Mouse (Mus musculus): ENCODE measurements around the gene Catip.
"Not testable (repeated sequence)": the region's sequence is repeated elsewhere in the genome, so short reads cannot be mapped to it uniquely, and the experiment has no call there.

The Catip gene

DNA sequence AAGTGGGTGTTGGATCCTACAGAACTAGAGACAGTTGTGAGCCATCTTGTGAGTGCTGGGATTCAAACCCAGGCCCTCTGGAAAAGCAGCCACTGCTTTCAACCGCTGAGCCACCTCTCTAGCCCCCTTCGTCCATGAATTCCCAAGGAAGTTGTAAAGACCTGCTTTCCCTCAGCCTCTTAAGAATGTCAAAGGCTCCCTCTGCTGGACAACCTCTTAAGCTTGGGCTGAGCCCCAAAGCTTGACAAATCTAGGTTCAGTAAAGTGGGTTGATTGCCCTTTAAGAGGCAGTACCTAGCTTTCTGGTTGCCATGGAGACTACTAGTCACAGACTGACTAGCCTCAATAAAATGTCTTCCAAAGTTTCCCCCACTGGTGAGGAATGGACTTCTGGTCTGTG, at the start of gene Catip:
Gene Catip, plus strand, starts transcription at position 297 of the 400 bp plus-strand sequence.
- peak; percentile 96 for DNase-seq (ENCODE audit: extremely low spot score, low read depth, low spot score)

DNA sequence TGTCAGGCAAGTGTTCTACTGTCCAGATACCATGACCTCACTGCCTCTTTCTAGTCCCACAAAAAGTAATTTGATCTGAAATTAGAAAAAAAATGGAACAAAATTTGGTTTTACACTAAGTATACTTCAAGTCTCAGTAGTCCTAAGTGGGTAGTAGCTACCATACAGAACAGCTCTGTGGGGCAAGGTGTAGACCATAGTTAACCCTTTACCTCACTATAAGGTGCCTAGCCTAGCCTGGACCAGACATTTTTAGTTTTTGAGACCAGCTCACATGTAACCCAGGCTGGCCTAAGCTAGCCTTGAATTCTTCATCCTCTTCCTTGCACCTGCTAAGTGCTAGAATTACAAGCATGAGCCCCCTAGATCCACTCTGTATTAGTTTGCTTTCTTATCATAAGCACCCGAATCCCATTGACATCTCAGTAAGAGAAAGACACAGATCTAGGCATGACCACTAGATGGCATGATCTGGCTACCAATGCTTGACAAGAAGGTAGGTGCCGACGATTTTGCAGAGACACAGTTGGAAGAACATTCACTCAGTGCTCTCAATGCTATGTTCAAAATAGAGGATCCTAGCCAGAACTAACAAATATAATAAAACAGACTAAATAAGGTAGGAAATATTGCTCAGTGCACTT, 48.7 kb upstream of the Catip start:
- peak; percentile 61 for DNase-seq (ENCODE audit: extremely low spot score, low read depth, low spot score)

DNA sequence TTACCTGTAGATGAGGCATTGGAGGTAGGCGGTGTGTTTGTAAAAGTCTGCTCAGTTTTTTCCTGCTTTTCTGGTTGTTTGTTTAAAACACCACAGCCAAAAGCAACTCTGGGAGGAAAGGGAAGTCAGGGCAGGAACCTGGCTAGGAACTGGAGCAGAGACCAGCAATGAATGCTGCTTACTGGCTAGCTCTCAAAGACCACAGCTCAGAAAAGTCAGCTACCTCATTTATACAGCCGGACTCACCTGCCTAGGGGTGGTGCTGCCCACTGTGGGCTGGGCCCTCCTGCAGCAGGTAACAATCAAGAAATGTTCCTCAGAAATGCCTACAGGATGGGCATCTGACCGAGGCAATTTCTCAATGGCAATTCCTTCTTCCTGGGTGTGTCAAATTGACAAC, 47.1 kb upstream of the Catip start:
- no peak for DNase-seq (ENCODE audit: extremely low spot score, low read depth, low spot score)

DNA sequence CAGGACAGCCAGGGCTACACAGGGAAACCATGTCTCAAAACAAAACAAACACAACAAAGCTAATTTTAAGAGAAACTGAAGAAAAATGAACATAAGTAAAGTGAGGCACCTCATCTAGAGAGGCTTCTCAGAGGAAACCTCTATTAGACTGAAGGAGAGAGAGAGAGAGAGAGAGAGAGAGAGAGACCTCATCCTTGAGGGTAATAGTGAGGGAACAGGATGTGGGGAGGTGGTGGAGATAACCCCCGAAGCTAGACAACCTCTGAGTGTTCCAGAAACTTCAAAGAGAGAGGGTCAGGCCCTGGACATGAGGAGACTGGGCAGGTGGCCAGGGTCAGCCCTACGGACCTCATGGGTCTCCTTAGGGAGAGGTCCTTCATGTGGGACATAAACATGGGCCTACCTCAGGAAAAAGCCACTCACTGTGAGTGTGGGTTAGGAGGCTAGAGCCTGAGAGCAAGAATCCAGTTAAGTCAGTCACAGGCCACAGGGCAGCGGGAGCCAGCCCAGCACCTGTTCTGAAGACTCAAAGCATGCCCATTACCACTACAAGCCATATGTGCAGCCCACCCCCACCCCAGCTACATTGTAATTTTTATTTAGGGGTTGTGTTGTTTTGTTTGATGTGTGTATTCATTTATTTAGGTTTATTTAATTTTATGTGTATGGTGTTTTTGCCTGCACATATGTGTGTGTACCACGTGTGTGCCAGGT, 45.6 kb upstream of the Catip start:
- no peak for DNase-seq (ENCODE audit: extremely low spot score, low read depth, low spot score)

DNA sequence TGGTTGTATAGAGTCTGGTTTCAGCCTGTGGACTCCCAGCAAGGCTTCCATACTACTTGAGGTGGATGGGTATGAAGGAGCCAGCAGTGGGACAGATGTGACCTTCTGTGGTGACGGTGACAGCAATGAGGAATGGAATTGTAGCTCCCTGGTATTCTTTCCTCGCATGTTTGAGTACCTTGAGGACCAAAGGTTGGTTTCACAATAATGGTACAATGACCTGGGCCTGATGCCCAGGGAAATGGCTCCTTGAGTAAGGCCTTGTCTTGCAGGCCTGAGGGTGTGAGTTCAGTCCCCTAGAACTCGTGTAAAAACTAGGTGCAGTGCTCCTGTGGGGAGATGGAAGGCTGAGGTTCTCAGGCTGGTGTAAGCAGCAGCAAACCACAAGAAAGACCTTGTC, 43.2 kb upstream of the Catip start:
- no peak for DNase-seq (ENCODE audit: extremely low spot score, low read depth, low spot score)

DNA sequence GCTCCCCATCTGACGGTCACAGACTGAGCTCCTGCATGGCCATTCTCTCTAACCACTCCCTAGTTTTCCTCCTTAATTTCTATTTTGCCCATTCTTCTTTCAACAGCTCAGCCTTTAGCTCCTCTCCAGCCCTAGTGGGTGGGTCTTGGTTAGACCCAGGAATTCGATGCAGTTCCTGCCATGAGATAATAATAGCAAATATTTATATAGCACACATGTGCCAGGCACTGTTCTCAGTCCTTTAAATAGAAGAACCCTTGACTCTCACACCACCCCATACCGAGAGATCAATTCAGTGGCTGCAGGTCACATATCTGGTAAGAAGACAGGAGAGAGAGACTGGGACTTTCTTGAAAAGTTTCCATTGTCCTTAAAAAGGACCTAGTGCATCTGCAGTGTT, 40.5 kb upstream of the Catip start:
- DNase-seq (ENCODE audit: extremely low spot score, low read depth, low spot score) = no peak

DNA sequence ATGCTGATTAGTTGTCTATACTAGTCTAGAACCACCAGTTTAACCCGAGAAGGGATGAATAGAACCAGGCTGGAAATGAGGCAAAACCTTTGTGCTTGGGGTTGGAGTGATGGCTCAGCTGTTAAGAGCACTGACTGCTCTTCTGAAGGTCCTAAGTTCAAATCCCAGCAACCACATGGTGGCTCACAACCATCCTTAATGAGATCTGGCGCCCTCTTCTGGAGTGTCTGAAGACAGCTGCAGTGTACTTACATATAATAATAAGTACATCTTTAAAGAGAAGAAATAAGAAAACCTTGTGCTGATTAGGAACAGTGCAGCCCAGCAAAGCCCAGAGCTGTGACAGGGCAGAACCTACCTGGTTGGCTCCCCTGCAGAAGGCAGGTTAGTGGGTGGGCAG, 35.0 kb upstream of the Catip start:
- DNase-seq (ENCODE audit: extremely low spot score, low read depth, low spot score) = not testable (repeated sequence)

DNA sequence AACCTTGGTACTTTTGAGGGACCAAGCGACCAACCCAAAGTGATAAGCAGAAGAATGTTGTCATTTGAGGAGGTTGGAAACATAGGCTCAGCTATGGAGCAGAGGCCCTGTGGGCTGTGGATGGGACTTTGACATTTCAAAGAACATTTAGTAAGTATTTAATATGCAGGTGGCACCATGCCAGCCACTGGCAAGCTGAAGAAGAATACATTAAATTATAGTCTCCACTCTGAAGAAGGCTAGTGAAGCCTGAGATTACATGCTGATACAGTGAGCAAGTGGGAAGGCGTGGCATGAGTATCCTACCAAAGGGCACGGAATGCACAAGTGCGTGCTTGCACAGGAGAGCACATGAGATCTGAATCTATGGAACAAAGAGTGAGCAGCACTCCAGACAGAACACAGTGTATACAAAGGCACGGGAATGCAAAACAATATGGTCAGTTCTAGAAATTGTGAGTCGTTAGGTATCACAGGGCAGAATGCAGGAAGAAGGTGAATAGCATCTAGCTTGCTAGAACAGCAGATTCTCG, 31.9 kb upstream of the Catip start:
- no peak for DNase-seq (ENCODE audit: extremely low spot score, low read depth, low spot score)

DNA sequence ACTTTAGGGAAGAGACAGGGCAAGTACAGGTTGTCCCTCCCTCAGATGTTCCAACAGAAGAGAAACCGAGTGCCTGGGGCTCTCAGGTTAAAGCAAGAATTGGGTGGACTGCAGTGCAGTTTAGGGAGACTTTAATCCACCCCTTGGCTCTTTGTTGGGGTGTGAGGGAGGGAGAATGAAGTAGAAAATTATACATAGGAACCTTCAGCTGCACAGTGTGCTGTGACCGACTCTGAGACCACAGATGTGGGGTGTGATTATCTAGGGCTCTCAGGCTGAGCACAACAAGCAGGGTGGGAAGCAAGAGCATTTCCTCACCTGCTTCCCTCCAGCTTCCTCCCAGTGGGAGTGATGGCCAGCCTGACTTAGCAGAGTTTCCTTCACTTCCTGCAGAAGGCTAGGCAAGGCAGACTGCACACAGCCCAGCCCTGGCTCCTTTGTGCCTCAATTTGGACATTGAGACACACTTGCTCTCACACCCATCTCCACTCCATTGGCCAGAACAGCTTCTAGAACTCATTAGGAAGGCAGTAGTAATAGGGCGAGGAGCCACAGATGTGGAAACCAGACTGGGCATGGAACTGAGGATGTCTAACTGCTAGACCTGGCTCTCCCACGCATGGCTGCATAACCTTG, 30.7 kb upstream of the Catip start:
- no peak for DNase-seq (ENCODE audit: extremely low spot score, low read depth, low spot score)

DNA sequence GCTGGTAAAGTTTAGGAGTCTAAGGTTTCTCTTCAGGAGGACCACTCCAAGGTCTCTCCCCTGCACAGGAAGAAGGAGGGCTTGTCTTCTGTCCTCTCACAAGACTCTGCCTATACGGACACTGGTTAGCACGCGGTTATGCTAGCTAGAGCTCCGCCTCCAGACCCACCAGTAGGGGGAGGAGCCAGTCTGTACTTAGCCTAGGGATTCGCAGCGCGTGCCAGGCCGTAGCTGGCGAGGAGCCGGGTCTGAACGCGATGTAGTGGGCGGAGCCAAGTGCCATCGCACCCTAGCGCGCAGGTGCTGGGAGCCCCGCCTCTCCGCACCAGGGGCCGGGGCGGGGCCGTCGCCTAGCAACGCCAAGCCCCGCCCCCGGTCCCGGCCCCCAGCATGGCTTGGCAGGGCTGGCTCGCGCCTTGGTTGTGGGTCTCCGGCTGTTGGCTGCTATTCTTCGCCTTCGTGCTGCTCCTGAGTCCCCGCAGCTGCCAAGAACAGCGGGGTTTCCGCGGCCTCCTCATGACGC, 29.6 kb upstream of the Catip start:
- DNase-seq (ENCODE audit: extremely low spot score, low read depth, low spot score) = peak; percentile 87

DNA sequence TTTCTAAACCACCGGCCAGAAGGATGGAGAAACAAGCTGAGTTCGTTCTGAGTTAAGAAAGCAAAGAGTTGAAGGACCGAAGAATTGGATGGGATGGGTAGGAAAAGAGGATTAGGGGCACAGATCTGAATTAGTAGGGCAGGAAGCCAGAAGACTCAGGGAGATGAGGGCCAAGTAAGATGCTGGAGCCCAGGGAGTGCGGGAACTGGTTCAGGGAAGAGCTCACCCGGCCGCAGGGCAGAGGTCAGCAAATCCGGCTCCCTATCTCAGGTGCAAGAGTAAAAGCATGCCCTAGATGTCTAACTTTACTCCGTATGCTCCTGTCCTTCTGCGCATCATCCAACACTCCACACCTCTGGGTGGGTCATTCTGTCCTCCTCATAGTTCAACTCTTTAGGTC, 29.0 kb upstream of the Catip start:
- no peak for DNase-seq (ENCODE audit: extremely low spot score, low read depth, low spot score)

DNA sequence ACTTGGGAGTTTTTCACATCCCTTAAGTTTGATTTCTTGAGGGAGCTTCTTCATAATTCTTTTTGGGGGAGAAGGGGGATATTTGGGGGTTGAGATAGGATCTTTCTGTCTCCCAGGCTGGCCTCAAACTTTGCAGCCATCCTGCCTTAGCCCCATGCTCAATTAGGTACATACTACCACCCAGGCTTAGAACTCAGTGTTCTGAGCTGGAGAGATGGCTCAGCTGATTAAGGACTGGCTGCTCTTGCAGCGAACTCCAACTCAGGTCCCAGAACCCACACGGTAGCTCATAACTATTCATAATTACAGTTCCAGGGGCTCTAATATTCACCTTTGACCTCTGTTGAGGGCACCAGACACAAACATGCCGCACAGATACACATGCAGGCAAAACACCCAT, 27.3 kb upstream of the Catip start:
- no peak for DNase-seq (ENCODE audit: extremely low spot score, low read depth, low spot score)

DNA sequence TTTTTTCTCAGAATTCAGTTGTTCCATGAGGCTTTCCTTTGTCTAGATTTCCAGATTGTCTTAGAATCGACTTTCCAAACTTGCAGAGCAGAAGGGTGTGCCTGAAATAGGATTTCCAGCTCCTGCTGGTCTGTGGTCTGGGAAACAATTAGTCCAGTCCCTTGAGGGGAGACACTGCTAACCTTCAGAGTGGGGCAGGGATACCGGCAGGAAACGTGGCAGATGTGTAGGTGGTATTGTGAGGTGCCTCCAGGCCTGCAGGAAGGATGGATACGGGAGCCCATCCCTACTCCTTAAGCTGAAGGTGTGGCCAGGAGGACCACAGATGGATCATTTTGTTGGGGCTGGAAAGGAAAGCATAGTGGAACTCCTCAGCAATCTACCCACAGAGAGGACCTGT, 26.9 kb upstream of the Catip start:
- DNase-seq (ENCODE audit: extremely low spot score, low read depth, low spot score) = no peak

DNA sequence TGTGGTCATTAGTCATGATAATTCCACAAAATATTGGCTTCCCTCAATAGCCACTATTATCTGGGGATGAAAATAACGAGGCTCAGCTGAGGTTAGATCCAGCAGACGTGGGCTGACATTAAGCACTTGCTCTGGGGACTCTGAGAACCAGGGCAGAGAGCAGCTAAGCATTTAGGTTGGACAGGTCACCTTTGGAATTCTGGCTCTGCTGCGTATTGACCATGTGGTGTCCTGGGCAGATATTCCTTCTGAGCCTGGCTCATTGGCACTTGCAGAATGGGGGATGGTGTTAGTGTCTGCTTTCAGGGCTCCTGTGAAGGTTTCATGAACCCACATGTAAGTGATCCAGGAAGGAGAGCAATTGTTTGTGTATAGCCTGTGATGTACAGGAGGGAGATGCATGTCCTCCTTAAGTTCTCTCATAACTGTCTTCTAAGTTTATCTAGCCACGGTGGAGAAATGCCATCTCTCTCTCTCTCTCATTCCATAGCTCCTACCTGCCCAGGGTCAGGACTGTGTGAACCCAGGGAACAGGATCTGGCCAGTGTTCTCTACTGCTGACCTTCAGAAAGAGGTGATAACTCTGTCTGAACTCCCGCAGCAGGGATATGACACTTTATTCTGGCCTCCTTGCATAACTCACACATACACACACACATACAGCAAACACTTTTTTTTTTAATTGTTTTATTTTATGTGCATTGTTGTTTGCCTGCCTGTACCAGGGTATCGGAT, 26.3 kb upstream of the Catip start:
- DNase-seq (ENCODE audit: extremely low spot score, low read depth, low spot score) = no peak

DNA sequence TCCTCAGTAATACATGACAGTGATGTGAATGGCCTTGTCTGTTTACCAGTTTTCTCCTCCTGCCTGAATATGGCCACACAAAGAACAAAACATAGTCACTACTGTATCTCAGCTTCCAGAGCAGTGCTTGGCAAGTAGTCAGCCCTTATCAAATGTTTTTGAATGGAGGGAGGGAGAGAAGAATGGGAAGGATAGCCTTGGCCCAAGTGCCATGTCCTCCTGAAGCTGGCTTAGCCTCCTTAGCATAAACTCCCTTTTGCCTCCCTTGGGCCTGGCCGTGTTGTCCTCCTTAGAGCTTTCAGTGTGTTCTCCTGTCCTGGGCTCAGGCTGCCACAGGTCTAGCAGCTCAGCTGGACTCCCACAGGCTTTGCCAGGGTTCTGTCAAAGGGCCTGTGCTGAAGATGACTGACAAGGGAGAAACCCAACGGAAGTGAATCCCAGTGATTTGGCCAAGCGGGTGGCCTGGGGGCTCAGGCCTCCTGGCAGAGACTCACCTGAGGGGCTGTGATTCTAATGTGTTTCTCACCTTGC, 24.6 kb upstream of the Catip start:
- DNase-seq (ENCODE audit: extremely low spot score, low read depth, low spot score) = no peak

DNA sequence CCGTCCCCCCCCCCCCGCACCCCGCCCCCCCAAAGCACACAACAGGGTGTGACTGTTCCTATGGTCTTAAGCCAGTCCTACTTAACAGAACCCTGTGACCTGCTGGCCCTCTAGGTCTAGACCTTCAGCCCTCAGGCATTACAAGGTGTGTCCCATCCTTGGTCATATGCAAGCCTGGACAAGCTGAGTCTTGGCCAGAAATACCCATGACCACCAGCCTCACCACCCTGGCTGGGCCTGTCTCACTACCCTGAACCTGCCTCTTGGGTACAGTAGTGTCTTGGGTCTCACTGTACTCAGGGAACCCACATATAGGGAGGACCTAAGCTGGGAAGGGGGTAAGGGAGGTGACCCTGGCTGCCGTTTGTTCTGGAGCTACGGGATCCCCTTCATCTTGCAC, 23.9 kb upstream of the Catip start:
- no peak for DNase-seq (ENCODE audit: extremely low spot score, low read depth, low spot score)

DNA sequence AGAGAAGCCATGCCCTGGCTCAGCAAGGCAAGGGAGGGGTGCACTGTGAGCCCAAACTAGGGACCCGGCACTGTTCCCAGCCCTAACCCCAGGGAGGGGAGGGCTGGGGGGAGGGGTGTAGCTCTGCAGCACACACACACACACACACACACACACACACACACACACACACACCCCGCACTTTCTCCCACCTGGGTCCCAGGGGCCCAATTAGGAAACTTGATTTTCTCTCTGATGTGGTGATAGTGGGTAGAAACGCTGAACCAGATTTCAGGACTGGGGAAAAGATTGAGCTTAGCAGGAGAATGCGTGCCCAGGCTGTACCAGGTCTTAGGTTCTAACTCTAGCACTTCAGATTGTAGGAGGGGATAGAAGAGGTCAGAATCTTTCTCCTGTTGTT, 23.3 kb upstream of the Catip start:
- DNase-seq (ENCODE audit: extremely low spot score, low read depth, low spot score) = no peak

DNA sequence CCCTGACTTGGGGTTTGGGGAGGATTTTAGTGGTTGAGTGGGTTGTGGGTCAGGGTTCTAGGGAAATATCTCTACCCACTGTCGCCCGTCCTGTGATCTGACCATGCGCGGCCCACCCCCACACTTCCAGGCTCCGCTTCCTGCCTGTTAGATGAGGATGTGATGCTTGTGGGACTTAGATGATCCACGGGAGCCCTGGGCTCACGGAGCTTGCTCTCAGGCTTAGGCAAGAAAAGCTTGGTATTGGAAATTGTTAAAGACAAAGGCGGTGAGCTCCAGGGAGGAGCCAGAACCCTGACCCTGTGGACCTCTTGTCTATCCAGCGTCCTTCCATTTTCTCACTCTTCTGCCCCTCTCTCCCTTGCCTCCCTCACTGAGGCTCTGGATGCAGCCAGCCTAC, 22.0 kb upstream of the Catip start:
- no peak for DNase-seq (ENCODE audit: extremely low spot score, low read depth, low spot score)

DNA sequence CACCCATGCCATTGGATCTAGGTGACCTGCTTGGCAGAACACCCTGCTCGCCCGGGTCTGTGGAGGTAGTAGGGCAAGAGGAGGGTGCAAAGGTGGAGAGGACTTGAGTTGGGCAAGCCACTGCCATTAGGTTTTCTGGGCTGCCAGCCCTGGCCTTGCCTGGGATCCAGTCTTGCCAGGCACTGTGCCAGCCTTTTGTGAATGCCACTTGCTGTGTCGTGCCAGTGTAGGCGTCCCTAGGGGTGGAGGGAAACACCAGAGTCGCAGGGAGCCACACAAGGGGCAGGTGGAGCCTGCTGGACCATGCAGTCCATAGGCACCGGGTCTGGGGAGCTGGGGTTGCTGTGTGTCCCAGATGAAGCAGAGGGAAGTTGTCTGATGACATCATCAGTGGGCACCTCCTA, 21.5 kb upstream of the Catip start:
- DNase-seq (ENCODE audit: extremely low spot score, low read depth, low spot score) = no peak

DNA sequence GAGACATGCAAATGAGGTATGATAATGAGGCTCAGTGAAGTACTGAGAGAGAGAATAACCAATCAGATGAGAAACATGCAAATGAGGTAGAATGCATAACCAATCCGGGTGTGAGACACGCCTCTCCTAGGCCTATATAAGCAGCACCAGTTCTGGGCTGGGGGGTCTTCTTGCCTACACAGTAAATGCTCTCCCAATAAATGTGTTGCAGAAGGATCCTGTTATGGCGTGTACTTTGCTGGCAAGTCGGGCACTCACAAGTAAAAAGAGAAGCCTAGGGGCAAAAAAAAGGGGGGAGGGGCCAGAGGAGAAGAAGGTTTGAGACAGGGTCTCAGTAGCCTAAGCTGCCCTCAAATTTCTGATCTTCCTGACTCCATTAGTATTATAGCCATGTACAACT, 20.9 kb upstream of the Catip start:
- DNase-seq (ENCODE audit: extremely low spot score, low read depth, low spot score) = not testable (repeated sequence)

DNA sequence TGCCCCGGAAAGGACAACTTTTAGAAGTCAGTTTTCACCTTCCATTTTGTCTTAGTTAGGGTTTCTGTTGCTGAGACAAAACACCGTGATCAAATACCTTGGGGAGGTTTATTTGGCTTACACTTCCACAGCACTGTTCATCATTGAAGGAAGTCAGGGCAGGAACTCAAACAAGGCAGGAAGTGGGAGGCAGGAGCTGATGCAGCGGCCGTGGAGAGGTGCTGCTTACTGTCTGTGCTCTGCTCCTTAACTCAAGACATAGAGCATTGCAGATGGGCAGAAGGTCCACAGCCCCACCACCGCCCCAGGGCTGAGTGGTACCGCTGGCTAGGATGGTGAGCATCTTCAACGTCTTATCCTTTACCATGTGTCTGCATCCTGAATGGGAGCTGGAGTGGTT, 20.0 kb upstream of the Catip start:
- DNase-seq (ENCODE audit: extremely low spot score, low read depth, low spot score) = no peak
